Mouse (Mus musculus): ENCODE results near the gene Gm4491.

- TF ChIP-seq POLR2A (IDR thresholded peaks at IDR 0.05; ENCODE audit: control insufficient read depth, low read depth, low read length): no peak
- no peak for TF ChIP-seq CTCF (IDR thresholded peaks at IDR 0.05; ENCODE audit: control insufficient read depth, insufficient read depth, insufficient replicate concordance, low read depth, low read length)
These were observed 11.3 kb downstream of the Gm4491 start, which contains the start of gene Gjb2 for GRCm38 (mm10) chr14:57104106-57105023.

Data from testis, adult 2 months (tissue).